Mouse (Mus musculus) midbrain, embryonic 13.5 days (tissue): ENCODE measurements around the gene Btbd10. TPM values are rescaled to one million over a fixed set of nuclear protein-coding genes. Genes with fewer than 3 reads are reported as not detected.
A peak's percentile ranks its signal among the peaks of the same experiment; 100 is the strongest.

Source experiments
- ATAC-seq: fragments of 200-750 bp; cut with Nextera tagmentation; 2 replicates; pipeline ENCODE4 v1.8.0; 2017; ENCODE audit warnings: mild to moderate bottlenecking, moderate TSS enrichment, moderate library complexity
- H3K27ac ChIP-seq: fragments of 300-500 bp; sonication (generic); 2 replicates; pipeline ENCODE4 v1.5.1; 2015; ENCODE audit warnings: inconsistent platforms, mild to moderate bottlenecking, moderate library complexity
- H3K27me3 ChIP-seq: fragments of 300-500 bp; sonication (generic); 2 replicates; pipeline ENCODE4 v1.6.1; 2015; ENCODE audit warnings: mild to moderate bottlenecking, inconsistent platforms
- H3K36me3 ChIP-seq: fragments of 300-500 bp; sonication (generic); 2 replicates; pipeline ENCODE4 v1.6.1; 2015; ENCODE audit warnings: mild to moderate bottlenecking, inconsistent platforms
- H3K4me1 ChIP-seq: fragments of 300-500 bp; sonication (generic); replicated peaks from 2 replicates; pipeline ENCODE4 v1.6.1; 2015; ENCODE audit warnings: inconsistent platforms
- H3K4me2 ChIP-seq: fragments of 300-500 bp; sonication (generic); replicated peaks from 2 replicates; pipeline ENCODE4 v1.6.1; 2015; ENCODE audit warnings: moderate library complexity, mild to moderate bottlenecking, inconsistent platforms
- H3K4me3 ChIP-seq: fragments of 300-500 bp; sonication (generic); replicated peaks from 2 replicates; pipeline ENCODE4 v1.5.1; 2015; ENCODE audit warnings: mild to moderate bottlenecking, inconsistent platforms
- H3K9ac ChIP-seq: fragments of 300-500 bp; sonication (generic); replicated peaks from 2 replicates; pipeline ENCODE4 v1.6.1; 2015; ENCODE audit warnings: mild to moderate bottlenecking, inconsistent platforms
- H3K9me3 ChIP-seq: fragments of 300-500 bp; sonication (generic); 2 replicates; pipeline ENCODE4 v1.6.1; 2016; ENCODE audit warnings: mild to moderate bottlenecking, inconsistent platforms
- WGBS: fragments of 180-500 bp; shearing (Covaris S2); methylation state at CpG from one replicate; pipeline ENCODE4 v1.1.7; 2015; 5-methylcytosine and 5-hydroxymethylcytosine counted together
- polyA plus RNA-seq: library from polyadenylated mRNA; unstranded; fragments of >200 nt; fragmentation: Nextera tagmentation; extraction: Ambion mirVana; gene quantifications from 2 replicates; pipeline ENCODE4 v1.2.1, GENCODE M21; 2015

Btbd10 gene
- polyA plus RNA-seq = 55.8 and 61.4 TPM in 2 replicates

GRCm38 (mm10) chr7:113368746-113369619 lies at the start of gene Btbd10:
Gene Btbd10 (minus strand): TSS chr7:113369392.
- Histone ChIP-seq H3K27me3 (no peaks in the 10 kb centered on the region; the same call in 1 of the 2 replicates), H3K9me3 (no peaks in the 10 kb centered on the region), H3K36me3 (0 out of 2 replicates have a peak, but pooled peaks cover 3% of the 10 kb centered on the region), H3K27ac (peak within 1 kb of the TSS; percentile 91), H3K9ac (peak within 1 kb of the TSS; percentile 96), H3K4me1 (peaks cover 29% of the 10 kb centered on the region), H3K4me2 (peak within 1 kb of the TSS; percentile 65), H3K4me3 (peak within 1 kb of the TSS; percentile 92)
- ATAC-seq = peak; percentile 99
- under 1% methylated on average over 64 of the region's 64 CpGs for WGBS

GRCm38 (mm10) chr7:113416536-113416935 lies 47.3 kb upstream of the Btbd10 start:
- Histone ChIP-seq H3K36me3 (no peaks in the 10 kb centered on the region), H3K4me2 (no peak overlapping the region), H3K9ac (no peak overlapping the region), H3K4me3 (no peak overlapping the region), H3K4me1 (no peaks in the 10 kb centered on the region), H3K27ac (no peak overlapping the region), H3K9me3 (no peaks in the 10 kb centered on the region), H3K27me3 (no peaks in the 10 kb centered on the region)
- no peak for ATAC-seq
- WGBS = 77% methylated on average over 1 of the region's 1 CpGs

GRCm38 (mm10) chr7:113415256-113415655 lies 46.1 kb upstream of the Btbd10 start:
- Histone ChIP-seq H3K9me3 (no peaks in the 10 kb centered on the region), H3K27ac (no peak overlapping the region), H3K4me1 (no peaks in the 10 kb centered on the region), H3K4me2 (no peak overlapping the region), H3K4me3 (no peak overlapping the region), H3K9ac (no peak overlapping the region), H3K27me3 (no peaks in the 10 kb centered on the region), H3K36me3 (no peaks in the 10 kb centered on the region)
- 90% methylated on average over 3 of the region's 3 CpGs for WGBS
- ATAC-seq = no peak

GRCm38 (mm10) chr7:113408712-113409111 lies 39.5 kb upstream of the Btbd10 start:
- H3K9me3 ChIP-seq = no peaks in the 10 kb centered on the region
- H3K4me3 ChIP-seq = no peak overlapping the region
- no peaks in the 10 kb centered on the region for H3K4me1 ChIP-seq
- no peak overlapping the region for H3K27ac ChIP-seq
- H3K27me3 ChIP-seq = no peaks in the 10 kb centered on the region
- H3K9ac ChIP-seq = no peak overlapping the region
- WGBS = 52% methylated on average over 5 of the region's 5 CpGs
- no peaks in the 10 kb centered on the region for H3K36me3 ChIP-seq
- ATAC-seq = no peak
- H3K4me2 ChIP-seq = no peak overlapping the region

- Histone ChIP-seq H3K27ac (no peak overlapping the region), H3K4me3 (no peak overlapping the region), H3K4me2 (no peak overlapping the region), H3K9me3 (no peaks in the 10 kb centered on the region), H3K27me3 (no peaks in the 10 kb centered on the region), H3K9ac (no peak overlapping the region), H3K4me1 (no peaks in the 10 kb centered on the region), H3K36me3 (no peaks in the 10 kb centered on the region)
- ATAC-seq = no peak
Measured at GRCm38 (mm10) chr7:113398083-113398482, 28.9 kb upstream of the Btbd10 start.

GRCm38 (mm10) chr7:113396661-113397060 lies 27.5 kb upstream of the Btbd10 start:
- no peak overlapping the region for H3K4me3 ChIP-seq
- 91% methylated on average over 4 of the region's 4 CpGs for WGBS
- no peak for ATAC-seq

GRCm38 (mm10) chr7:113391619-113392018 lies 22.4 kb upstream of the Btbd10 start:
- H3K9ac ChIP-seq = no peak overlapping the region
- H3K36me3 ChIP-seq = no peaks in the 10 kb centered on the region
- no peak for ATAC-seq
- no peak overlapping the region for H3K4me3 ChIP-seq
- no peaks in the 10 kb centered on the region for H3K9me3 ChIP-seq
- H3K27ac ChIP-seq = no peak overlapping the region
- no peak overlapping the region for H3K4me2 ChIP-seq
- WGBS = 93% methylated on average over 2 of the region's 2 CpGs
- H3K4me1 ChIP-seq = no peaks in the 10 kb centered on the region
- H3K27me3 ChIP-seq = no peaks in the 10 kb centered on the region

More at GRCm38 (mm10) chr7:113396661-113397060, 27.5 kb upstream of the Btbd10 start:
- no peaks in the 10 kb centered on the region for H3K4me1 ChIP-seq
- H3K36me3 ChIP-seq = no peaks in the 10 kb centered on the region
- no peak overlapping the region for H3K27ac ChIP-seq
- no peaks in the 10 kb centered on the region for H3K9me3 ChIP-seq
- H3K4me2 ChIP-seq = no peak overlapping the region
- H3K9ac ChIP-seq = no peak overlapping the region
- H3K27me3 ChIP-seq = no peaks in the 10 kb centered on the region

GRCm38 (mm10) chr7:113388470-113388869 lies 19.3 kb upstream of the Btbd10 start, which contains the start of gene Pth:
Gene Pth (minus strand): TSS chr7:113388570.
- H3K4me2 ChIP-seq = no peak within 1 kb of the TSS
- no peaks in the 10 kb centered on the region for H3K4me1 ChIP-seq
- no peak within 1 kb of the TSS for H3K4me3 ChIP-seq
- no peaks in the 10 kb centered on the region for H3K9me3 ChIP-seq
- no peak for ATAC-seq
- H3K36me3 ChIP-seq = no peaks in the 10 kb centered on the region
- no peak within 1 kb of the TSS for H3K27ac ChIP-seq
- no peak within 1 kb of the TSS for H3K9ac ChIP-seq
- 92% methylated on average over 2 of the region's 2 CpGs for WGBS
- no peaks in the 10 kb centered on the region for H3K27me3 ChIP-seq

- WGBS = 33% methylated on average over 7 of the region's 7 CpGs
- H3K4me2 ChIP-seq = no peak overlapping the region
Measured at GRCm38 (mm10) chr7:113377875-113378658, 8.9 kb upstream of the Btbd10 start.

GRCm38 (mm10) chr7:113372682-113373081 lies 3.5 kb upstream of the Btbd10 start:
- Histone ChIP-seq H3K9me3 (no peaks in the 10 kb centered on the region), H3K27me3 (no peaks in the 10 kb centered on the region; the same call in 1 of the 2 replicates), H3K4me3 (no peak overlapping the region), H3K27ac (no peak overlapping the region), H3K9ac (no peak overlapping the region), H3K4me2 (no peak overlapping the region), H3K4me1 (peaks cover 15% of the 10 kb centered on the region), H3K36me3 (no peaks in the 10 kb centered on the region)
- 76% methylated on average over 1 of the region's 1 CpGs for WGBS
- no peak for ATAC-seq

More at GRCm38 (mm10) chr7:113377875-113378658, 8.9 kb upstream of the Btbd10 start:
- H3K9ac ChIP-seq = no peak overlapping the region
- no peak overlapping the region for H3K27ac ChIP-seq
- H3K4me3 ChIP-seq = no peak overlapping the region
- peak; percentile 77 for ATAC-seq
- H3K36me3 ChIP-seq = no peaks in the 10 kb centered on the region
- H3K4me1 ChIP-seq = no peaks in the 10 kb centered on the region
- no peaks in the 10 kb centered on the region for H3K9me3 ChIP-seq
- H3K27me3 ChIP-seq = no peaks in the 10 kb centered on the region

GRCm38 (mm10) chr7:113369620-113370340 lies 588 bp upstream of the Btbd10 start:
- Histone ChIP-seq H3K9ac (peak overlapping the region; percentile 96), H3K27ac (peak overlapping the region; percentile 91), H3K36me3 (0 out of 2 replicates have a peak, but pooled peaks cover 3% of the 10 kb centered on the region), H3K27me3 (no peaks in the 10 kb centered on the region; the same call in 1 of the 2 replicates), H3K4me1 (peaks cover 28% of the 10 kb centered on the region), H3K4me2 (peak overlapping the region; percentile 65), H3K4me3 (peak overlapping the region; percentile 92), H3K9me3 (no peaks in the 10 kb centered on the region)
- ATAC-seq = peak; percentile 77; the same call in 1 of the 2 replicates
- whole genome bisulfite sequencing = under 1% methylated on average over 44 of the region's 44 CpGs
